In the genomic region with DNA sequence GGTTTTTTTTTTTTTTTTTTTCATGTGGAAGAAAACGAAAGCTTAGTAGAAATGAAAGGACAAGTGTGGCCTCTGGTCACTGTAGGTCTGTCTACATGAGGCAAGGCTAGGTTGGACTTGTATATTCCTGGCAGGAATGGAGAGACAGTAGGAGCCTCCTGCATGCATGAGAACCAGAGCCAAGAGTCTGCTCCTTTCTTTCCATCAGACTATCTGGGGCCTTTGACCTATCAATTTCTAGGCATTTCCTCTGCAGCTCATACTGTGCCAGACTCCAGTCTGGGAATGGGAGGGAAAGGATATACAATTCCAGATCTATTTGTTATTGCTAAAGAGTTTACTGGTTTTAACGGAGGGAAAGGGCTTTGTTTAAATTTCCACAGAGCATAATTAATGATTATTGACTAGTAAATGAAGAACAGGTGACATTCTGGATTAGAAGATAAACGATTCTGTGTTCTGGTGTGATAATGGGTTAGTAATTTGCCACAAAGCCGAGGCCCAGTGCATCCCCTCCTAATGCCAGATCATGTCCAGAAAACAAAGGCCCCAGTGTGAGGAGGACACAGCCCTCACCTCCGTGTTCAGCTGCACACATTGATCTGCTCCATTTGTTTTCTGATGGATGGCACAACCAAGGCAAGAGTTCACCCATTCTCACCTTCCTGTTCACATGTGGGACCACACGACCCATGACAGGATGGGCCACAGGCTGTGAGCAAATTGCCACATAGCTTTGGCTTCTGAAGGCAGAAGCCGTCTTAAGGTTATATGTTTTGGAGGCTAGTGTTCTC, we compare ENCODE assay signal across 27 mouse cellular contexts.
DNase-seq lines count a peak whose midpoint lies in the region; ATAC-seq lines count a peak whose summit lies in the region.
"Had no signal": no experiment of that assay in that cellular context is flagged by ENCODE, and none has a peak within 500 bp of the region (broad histone marks: within the 10 kb centered on the region; RNA-seq: fewer than 3 reads in every experiment).

No protein-coding gene starts in this region.

- no peaks in the 10 kb centered on the region for H3K9me3 ChIP-seq in forebrain, embryonic 10.5 days
- no peaks in the 10 kb centered on the region for H3K9me3 ChIP-seq in forebrain, embryonic 14.5 days (replicated peaks; ENCODE audit: control insufficient read depth, low read length)
- H3K9me3 ChIP-seq in kidney, embryonic 16.5 days (ENCODE audit: low read length): no peaks in the 10 kb centered on the region
- no peaks in the 10 kb centered on the region for H3K9me3 ChIP-seq in midbrain, embryonic 15.5 days
- H3K9me3 ChIP-seq: embryonic facial prominence, embryonic 15.5 days; hindbrain, embryonic 13.5 days; intestine, embryonic 15.5 days; liver, embryonic 13.5 days; midbrain, embryonic 12.5 days; neural tube, embryonic 13.5 days had no signal

- no peaks in the 10 kb centered on the region for H3K36me3 ChIP-seq in forebrain, embryonic 10.5 days (replicated peaks)
- no peaks in the 10 kb centered on the region for H3K36me3 ChIP-seq in forebrain, embryonic 14.5 days (ENCODE audit: control insufficient read depth, insufficient read depth, low read length)
- no peaks in the 10 kb centered on the region for H3K36me3 ChIP-seq in kidney, embryonic 16.5 days (ENCODE audit: insufficient read depth, low read length)
- no peaks in the 10 kb centered on the region for H3K36me3 ChIP-seq in midbrain, embryonic 15.5 days (replicated peaks)
- H3K36me3 ChIP-seq: embryonic facial prominence, embryonic 15.5 days; hindbrain, embryonic 13.5 days; intestine, embryonic 15.5 days; liver, embryonic 13.5 days; midbrain, embryonic 12.5 days; neural tube, embryonic 13.5 days had no signal

- H3K27ac ChIP-seq in forebrain, embryonic 10.5 days: peak overlapping the region; percentile 16; the same call in 1 of the 2 replicates
- H3K27ac ChIP-seq in forebrain, embryonic 14.5 days (ENCODE audit: low read depth, low read length): no peak overlapping the region
- peak overlapping the region; percentile 19 for H3K27ac ChIP-seq in kidney, embryonic 16.5 days (ENCODE audit: low read length)
- no peak overlapping the region for H3K27ac ChIP-seq in midbrain, embryonic 15.5 days
- H3K27ac ChIP-seq: embryonic facial prominence, embryonic 15.5 days; hindbrain, embryonic 13.5 days; intestine, embryonic 15.5 days; layer of hippocampus, adult 2 months; liver, embryonic 13.5 days; midbrain, embryonic 12.5 days; neural tube, embryonic 13.5 days had no signal

- no peaks in the 10 kb centered on the region for H3K27me3 ChIP-seq in forebrain, embryonic 10.5 days (ENCODE audit: poor library complexity, severe bottlenecking)
- no peaks in the 10 kb centered on the region for H3K27me3 ChIP-seq in forebrain, embryonic 14.5 days (replicated peaks; ENCODE audit: control insufficient read depth, insufficient read depth, low read length)
- H3K27me3 ChIP-seq in kidney, embryonic 16.5 days (ENCODE audit: insufficient read depth, low read length): no peaks in the 10 kb centered on the region
- no peaks in the 10 kb centered on the region for H3K27me3 ChIP-seq in midbrain, embryonic 15.5 days (replicated peaks)
- H3K27me3 ChIP-seq: embryonic facial prominence, embryonic 15.5 days; hindbrain, embryonic 13.5 days; intestine, embryonic 15.5 days; liver, embryonic 13.5 days; midbrain, embryonic 12.5 days; neural tube, embryonic 13.5 days had no signal

- no peak for ATAC-seq in forebrain, embryonic 14.5 days
- ATAC-seq in kidney, embryonic 16.5 days (ENCODE audit: low FRiP score, low TSS enrichment): peak; percentile 89
- no peak for ATAC-seq in midbrain, embryonic 15.5 days (replicated peaks)
- ATAC-seq: forebrain, embryonic 16.5 days; intestine, embryonic 15.5 days had no signal

- peaks cover 11% of the 10 kb centered on the region; the same call in 1 of the 2 replicates for H3K4me1 ChIP-seq in forebrain, embryonic 10.5 days
- H3K4me1 ChIP-seq in forebrain, embryonic 14.5 days (ENCODE audit: control insufficient read depth, insufficient read depth, low read length): no peaks in the 10 kb centered on the region
- peaks cover 11% of the 10 kb centered on the region for H3K4me1 ChIP-seq in kidney, embryonic 16.5 days (ENCODE audit: insufficient read depth, low read length)
- no peaks in the 10 kb centered on the region for H3K4me1 ChIP-seq in midbrain, embryonic 15.5 days
- H3K4me1 ChIP-seq: embryonic facial prominence, embryonic 15.5 days; hindbrain, embryonic 13.5 days; intestine, embryonic 15.5 days; midbrain, embryonic 12.5 days; neural tube, embryonic 13.5 days had no signal

- no peak overlapping the region for H3K4me3 ChIP-seq in forebrain, embryonic 10.5 days
- H3K4me3 ChIP-seq in forebrain, embryonic 14.5 days (ENCODE audit: low read depth, low read length): no peak overlapping the region
- no peak overlapping the region for H3K4me3 ChIP-seq in kidney, embryonic 16.5 days (ENCODE audit: low read length)
- no peak overlapping the region for H3K4me3 ChIP-seq in midbrain, embryonic 15.5 days
- H3K4me3 ChIP-seq: embryonic facial prominence, embryonic 15.5 days; hindbrain, embryonic 13.5 days; intestine, embryonic 15.5 days; layer of hippocampus, adult 2 months; liver, embryonic 13.5 days; midbrain, embryonic 12.5 days; neural tube, embryonic 13.5 days had no signal

- WGBS in forebrain, embryonic 10.5 days: 48% methylated on average over 7 of the region's 7 CpGs
- 43% methylated on average over 7 of the region's 7 CpGs for WGBS in forebrain, embryonic 14.5 days
- WGBS in kidney, embryonic 16.5 days: 30% methylated on average over 7 of the region's 7 CpGs
- 67% methylated on average over 7 of the region's 7 CpGs for WGBS in midbrain, embryonic 15.5 days

- no peak overlapping the region for H3K9ac ChIP-seq in forebrain, embryonic 14.5 days (ENCODE audit: low read length)
- no peak overlapping the region for H3K9ac ChIP-seq in kidney, embryonic 16.5 days (replicated peaks; ENCODE audit: low read length)
- no peak overlapping the region for H3K9ac ChIP-seq in midbrain, embryonic 15.5 days
- H3K9ac ChIP-seq: embryonic facial prominence, embryonic 15.5 days; hindbrain, embryonic 13.5 days; intestine, embryonic 15.5 days; liver, embryonic 13.5 days; midbrain, embryonic 12.5 days; neural tube, embryonic 13.5 days had no signal

- no peak for DNase-seq in forebrain, embryonic 10.5 days (ENCODE audit: extremely low spot score, low spot score)
- DNase-seq in forebrain, embryonic 14.5 days (ENCODE audit: low spot score): no peak
- no peak for DNase-seq in kidney, postnatal 10 days
- peak; percentile 54 for DNase-seq in Muller cell, postnatal 12 days (ENCODE audit: inconsistent ontology term)
- peak; percentile 72 for DNase-seq in mesoderm, embryonic 11.5 days (ENCODE audit: low read depth, low spot score)
- DNase-seq in gastrocnemius, postnatal 4 days (ENCODE audit: low spot score in 2 of 2): no peak
- DNase-seq: adrenal gland, postnatal 25 days; cerebellum, adult 9-11 months; gastrocnemius, postnatal 10 days; heart, adult 11 months; heart, postnatal 10 days; kidney, postnatal 25 days; liver, embryonic 13.5 days; lung, adult 2 months; lung, postnatal 14 days; thymus, adult 18-20 months; thymus, postnatal 36 days had no signal

- H3K4me2 ChIP-seq in forebrain, embryonic 14.5 days (ENCODE audit: low read length): no peak overlapping the region
- no peak overlapping the region for H3K4me2 ChIP-seq in kidney, embryonic 16.5 days (replicated peaks; ENCODE audit: low read depth, low read length)
- no peak overlapping the region for H3K4me2 ChIP-seq in midbrain, embryonic 15.5 days
- H3K4me2 ChIP-seq: embryonic facial prominence, embryonic 15.5 days; heart, embryonic 11.5 days; hindbrain, embryonic 13.5 days; intestine, embryonic 15.5 days; liver, embryonic 13.5 days; midbrain, embryonic 12.5 days; neural tube, embryonic 13.5 days had no signal

Comparison
In these comparisons a context has a peak if more than half of its experiments do, and no peak if none do; other contexts are left out.
1. H3K27ac ChIP-seq: peak in forebrain, embryonic 10.5 days (single experiment) and kidney, embryonic 16.5 days (single experiment); none in forebrain, embryonic 14.5 days (single experiment) and midbrain, embryonic 15.5 days (single experiment).
2. DNase-seq: peak in Muller cell, postnatal 12 days (single experiment) and mesoderm, embryonic 11.5 days (single experiment); none in forebrain, embryonic 10.5 days (single experiment), forebrain, embryonic 14.5 days (single experiment), kidney, postnatal 10 days (single experiment) and gastrocnemius, postnatal 4 days (0 of 2).